Mouse (Mus musculus) embryonic fibroblast, embryonic 13.5 days (primary cell): ENCODE results near the gene Ankrd52. TPM values are rescaled to one million over a fixed set of nuclear protein-coding genes. Genes with fewer than 3 reads are reported as not detected.

ENCODE experiments used
- H3K27ac ChIP-seq: 2 replicates; pipeline ENCODE4 v1.5.1; 2012; ENCODE audit warnings: low read length, control low read depth, inconsistent platforms; ENCODE audit not compliant: insufficient read depth
- H3K4me1 ChIP-seq: 2 replicates; pipeline ENCODE4 v1.6.1; 2011; ENCODE audit warnings: low read length; ENCODE audit not compliant: control insufficient read depth, insufficient read depth
- H3K4me3 ChIP-seq: 2 replicates; pipeline ENCODE4 v1.5.1; 2011; ENCODE audit warnings: mild to moderate bottlenecking, control low read depth, low read length; ENCODE audit not compliant: insufficient read depth
- CTCF ChIP-seq: IDR thresholded peaks from 2 replicates; pipeline ENCODE4 v1.5.1; 2011; ENCODE audit warnings: mild to moderate bottlenecking, control low read depth, low read length, moderate library complexity, borderline replicate concordance; ENCODE audit not compliant: insufficient read depth
- POLR2A ChIP-seq: IDR thresholded peaks from 2 replicates; pipeline ENCODE4 v1.6.1; 2011; ENCODE audit warnings: low read depth, mild to moderate bottlenecking, control low read depth, low read length, moderate library complexity
- polyA plus RNA-seq: library from polyadenylated mRNA; stranded (reverse); fragments of >200 nt; gene quantifications from 2 replicates; pipeline ENCODE4 v1.2.4, GENCODE M21; 2011; ENCODE audit warnings: low read depth; ENCODE audit not compliant: missing spikeins, insufficient read length

Gene Ankrd52
- polyA plus RNA-seq, 1 experiment: 59.1 TPM

DNA sequence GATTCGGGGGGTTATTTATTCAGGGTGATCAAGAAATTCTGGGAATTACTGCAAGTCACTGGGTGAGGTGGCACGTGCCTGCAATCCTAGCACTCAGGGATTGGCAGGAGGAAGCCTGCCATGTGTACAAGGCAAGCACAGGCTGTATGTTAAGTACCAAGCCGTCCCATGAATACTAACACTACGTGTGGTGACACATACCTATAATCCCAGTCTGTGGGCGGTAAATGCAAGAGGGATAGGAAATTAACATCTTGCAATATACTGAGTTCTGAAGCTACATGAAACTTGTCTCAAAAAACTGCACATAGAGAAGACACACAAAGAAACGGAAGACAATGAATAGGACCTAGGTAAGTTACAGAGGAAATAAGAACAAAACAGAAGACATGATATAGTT lies 74.1 kb downstream of the Ankrd52 start:
- TF ChIP-seq POLR2A (no peak), CTCF (no peak)
- no peaks in the 10 kb centered on the region for H3K4me1 ChIP-seq
- no peak overlapping the region for H3K27ac ChIP-seq
- no peak overlapping the region for H3K4me3 ChIP-seq

DNA sequence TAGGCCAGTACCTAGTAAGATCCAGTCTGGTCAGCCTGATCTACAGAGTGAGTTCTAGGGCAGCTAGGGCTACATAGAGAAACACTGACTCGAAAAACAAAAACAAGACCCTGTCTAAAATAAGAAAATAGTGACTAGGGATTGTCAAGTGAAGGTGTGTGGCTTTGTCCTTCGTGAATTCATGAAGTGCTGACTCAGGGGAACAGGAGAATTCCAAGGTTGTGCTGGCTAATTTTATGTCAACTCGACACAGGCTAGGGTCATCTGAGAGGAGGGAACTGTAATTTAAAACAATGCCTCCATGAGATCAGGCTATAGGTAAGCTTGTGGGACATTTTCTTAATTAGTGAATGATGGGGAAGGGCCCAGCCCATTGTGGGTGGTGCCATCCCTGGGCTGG lies 77.6 kb downstream of the Ankrd52 start:
- no peak overlapping the region for H3K27ac ChIP-seq
- TF ChIP-seq POLR2A (no peak), CTCF (no peak)
- no peaks in the 10 kb centered on the region for H3K4me1 ChIP-seq
- H3K4me3 ChIP-seq: no peak overlapping the region

DNA sequence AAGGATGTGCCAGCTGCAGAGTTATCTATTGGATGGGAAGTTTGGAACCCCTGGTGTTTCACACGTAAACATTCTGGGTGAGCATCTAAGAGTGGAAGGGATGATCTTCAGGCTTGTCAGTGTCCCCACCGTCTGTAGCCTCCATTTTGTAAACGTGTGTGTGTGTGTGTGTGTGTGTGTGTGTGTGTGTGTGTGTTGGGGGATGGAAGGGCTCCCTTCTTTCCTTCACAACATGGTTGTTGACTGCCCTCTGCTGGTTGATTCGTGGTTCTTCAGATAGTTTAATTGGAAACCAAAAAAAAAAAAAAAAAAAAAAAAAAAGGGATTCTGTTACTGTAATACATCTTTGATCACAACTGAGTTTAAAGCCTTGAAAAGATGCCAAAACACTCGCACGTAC lies 78.4 kb downstream of the Ankrd52 start:
- H3K4me1 ChIP-seq: no peaks in the 10 kb centered on the region
- no peak for TF ChIP-seq CTCF
- TF ChIP-seq POLR2A: 0 out of 2 replicates have a peak, but pooled peaks have one; percentile 20
- H3K27ac ChIP-seq: no peak overlapping the region
- H3K4me3 ChIP-seq: no peak overlapping the region

DNA sequence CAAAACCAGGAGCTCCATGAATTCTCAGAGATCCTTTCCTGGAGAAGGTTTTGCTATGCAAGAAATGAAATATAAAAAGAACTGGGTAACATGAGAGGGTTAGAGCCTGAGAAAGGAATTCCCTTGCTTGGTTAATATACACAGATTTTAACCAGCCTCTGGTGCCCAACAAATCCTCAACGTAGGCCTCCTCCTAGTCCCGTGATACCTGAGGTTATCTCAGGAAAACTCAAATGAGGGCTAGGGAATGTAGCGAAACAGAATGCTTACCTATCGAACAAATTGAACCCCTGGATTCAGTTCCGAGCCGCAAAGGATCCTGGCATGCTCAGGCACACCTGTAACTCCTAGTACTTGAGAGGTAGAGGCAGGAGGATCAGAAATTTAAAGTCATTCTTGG lies 80.8 kb downstream of the Ankrd52 start:
- no peak overlapping the region for H3K4me3 ChIP-seq
- no peaks in the 10 kb centered on the region for H3K4me1 ChIP-seq
- TF ChIP-seq CTCF: no peak
- TF ChIP-seq POLR2A: no peak
- H3K27ac ChIP-seq: no peak overlapping the region

Other genes starting within 250 kb of the Ankrd52 start
- 167 and 198 TPM in 2 replicates for gene Rbms2, start 196.8 kb upstream of the Ankrd52 start, polyA plus RNA-seq
- 1.1 and 1.2 TPM in 2 replicates for gene Gls2, start 182.7 kb upstream of the Ankrd52 start, polyA plus RNA-seq
- gene Spryd4, start 165.3 kb upstream of the Ankrd52 start, polyA plus RNA-seq: 14.5 and 17.6 TPM in 2 replicates
- gene Mip, start 151.3 kb upstream of the Ankrd52 start, polyA plus RNA-seq: not detected in 2 replicates
- gene Timeless, start 145.1 kb upstream of the Ankrd52 start, polyA plus RNA-seq: 9.7 and 18.9 TPM in 2 replicates
- 0.30 TPM in 1 of 2 replicates, not detected in the other for gene Apon, start 123.0 kb upstream of the Ankrd52 start, polyA plus RNA-seq
- not detected in 2 replicates for gene Apof, start 108.4 kb upstream of the Ankrd52 start, polyA plus RNA-seq
- 34.5 and 35.0 TPM in 2 replicates for gene Stat2, start 106.6 kb upstream of the Ankrd52 start, polyA plus RNA-seq
- gene Il23a, start 78.4 kb upstream of the Ankrd52 start, polyA plus RNA-seq: 0.42 TPM in 1 of 2 replicates, not detected in the other
- 10.2 and 14.2 TPM in 2 replicates for gene Pan2, start 73.8 kb upstream of the Ankrd52 start, polyA plus RNA-seq
- 121 and 145 TPM in 2 replicates for gene Cnpy2, start 54.7 kb upstream of the Ankrd52 start, polyA plus RNA-seq
- 204 and 207 TPM in 2 replicates for gene Cs, start 39.4 kb upstream of the Ankrd52 start, polyA plus RNA-seq
- gene Coq10a, start 8.1 kb upstream of the Ankrd52 start, polyA plus RNA-seq: 20.5 and 24.6 TPM in 2 replicates
- gene Slc39a5, start 24.1 kb downstream of the Ankrd52 start, polyA plus RNA-seq: not detected in 2 replicates
- 42.0 and 44.9 TPM in 2 replicates for gene Nabp2, start 34.4 kb downstream of the Ankrd52 start, polyA plus RNA-seq
- gene Rnf41, start 34.5 kb downstream of the Ankrd52 start, polyA plus RNA-seq: 42.1 and 45.6 TPM in 2 replicates
- gene Smarcc2, start 82.1 kb downstream of the Ankrd52 start, polyA plus RNA-seq: 100 and 117 TPM in 2 replicates
- 2,243 and 2,568 TPM in 2 replicates for gene Myl6, start 117.0 kb downstream of the Ankrd52 start, polyA plus RNA-seq
- 9.4 and 10.6 TPM in 2 replicates for gene Myl6b, start 121.6 kb downstream of the Ankrd52 start, polyA plus RNA-seq
- 75.2 and 83.3 TPM in 2 replicates for gene Esyt1, start 148.8 kb downstream of the Ankrd52 start, polyA plus RNA-seq
- 4.7 and 6.0 TPM in 2 replicates for gene Zc3h10, start 170.7 kb downstream of the Ankrd52 start, polyA plus RNA-seq
- 2,862 and 3,188 TPM in 2 replicates for gene Rpl41, start 172.2 kb downstream of the Ankrd52 start, polyA plus RNA-seq
- 146 and 152 TPM in 2 replicates for gene Pa2g4, start 188.9 kb downstream of the Ankrd52 start, polyA plus RNA-seq
- gene Erbb3, start 212.5 kb downstream of the Ankrd52 start, polyA plus RNA-seq: 0.13 and 0.70 TPM in 2 replicates
- 1,073 and 1,205 TPM in 2 replicates for gene Rps26, start 249.6 kb downstream of the Ankrd52 start, polyA plus RNA-seq